In genomic region chr3:28467148-28467754, GRCm38 (mm10) we compare ENCODE assay signal across 18 mouse cellular contexts.
DNase-seq lines count a peak whose midpoint lies in the region; ATAC-seq and TF ChIP-seq lines count a peak whose summit lies in the region.
"Had no signal": no experiment of that assay in that cellular context is flagged by ENCODE, and none has a peak within 500 bp of the region (broad histone marks: within the 10 kb centered on the region; RNA-seq: fewer than 3 reads in every experiment).

No protein-coding gene starts in this region.

- no peak overlapping the region for H3K9ac ChIP-seq in forebrain, embryonic 15.5 days (replicated peaks)
- H3K9ac ChIP-seq: embryonic facial prominence, embryonic 15.5 days; heart, embryonic 13.5 days; liver, postnatal 0 days; neural tube, embryonic 13.5 days had no signal

- ATAC-seq in forebrain, embryonic 15.5 days (replicated peaks): peak; percentile 72
- ATAC-seq: liver, postnatal 0 days had no signal

- no peak for TF ChIP-seq CTCF in cortical plate, adult 2 months (IDR thresholded peaks at IDR 0.05; ENCODE audit: extremely low read depth, insufficient read depth, low read length)
- no peak for TF ChIP-seq CTCF in lung, adult 2 months (IDR thresholded peaks at IDR 0.05; ENCODE audit: insufficient read depth, low read length)

- H3K9me3 ChIP-seq in forebrain, embryonic 15.5 days: no peaks in the 10 kb centered on the region
- H3K9me3 ChIP-seq in forebrain, embryonic 10.5 days: no peaks in the 10 kb centered on the region
- H3K9me3 ChIP-seq: embryonic facial prominence, embryonic 15.5 days; heart, embryonic 13.5 days; midbrain, embryonic 10.5 days; neural tube, embryonic 13.5 days had no signal

- DNase-seq in forebrain, embryonic 10.5 days (ENCODE audit: extremely low spot score, low spot score): no peak
- peak; percentile 38 to 42 for DNase-seq in layer of hippocampus, adult 8-10 months (ENCODE audit: low spot score in 2 of 2)
- no peak for DNase-seq in layer of hippocampus, postnatal 10 days (ENCODE audit: low spot score in 2 of 2)
- DNase-seq in telencephalon, adult 2 months (ENCODE audit: low read depth, low spot score): peak; percentile 75
- DNase-seq in lung, adult 2 months: no peak
- DNase-seq: cerebellum, adult 9-10 months; heart, postnatal 4 days; liver; liver, postnatal 0 days; right cerebral cortex, postnatal 14 days; thymus, postnatal 36 days had no signal

- no peaks in the 10 kb centered on the region for H3K27me3 ChIP-seq in forebrain, embryonic 15.5 days
- no peaks in the 10 kb centered on the region for H3K27me3 ChIP-seq in forebrain, embryonic 10.5 days (ENCODE audit: poor library complexity, severe bottlenecking)
- H3K27me3 ChIP-seq: embryonic facial prominence, embryonic 15.5 days; heart, embryonic 13.5 days; neural tube, embryonic 13.5 days had no signal

- peak overlapping the region; percentile 68 for H3K27ac ChIP-seq in forebrain, embryonic 15.5 days (replicated peaks)
- H3K27ac ChIP-seq in forebrain, embryonic 10.5 days: no peak overlapping the region
- peak overlapping the region; percentile 62; the same call in 1 of the 2 replicates for H3K27ac ChIP-seq in cortical plate, adult 2 months (ENCODE audit: insufficient read depth, low read length)
- H3K27ac ChIP-seq: embryonic facial prominence, embryonic 15.5 days; heart, embryonic 13.5 days; midbrain, embryonic 10.5 days; neural tube, embryonic 13.5 days; stomach, postnatal 0 days had no signal

- H3K4me2 ChIP-seq in forebrain, embryonic 15.5 days (replicated peaks): no peak overlapping the region
- H3K4me2 ChIP-seq: embryonic facial prominence, embryonic 15.5 days; heart, embryonic 13.5 days; neural tube, embryonic 13.5 days had no signal

- no peak overlapping the region for H3K4me3 ChIP-seq in forebrain, embryonic 15.5 days
- no peak overlapping the region for H3K4me3 ChIP-seq in forebrain, embryonic 10.5 days
- H3K4me3 ChIP-seq in cortical plate, adult 2 months (ENCODE audit: insufficient read depth, low read length): no peak overlapping the region
- H3K4me3 ChIP-seq in lung, adult 2 months (replicated peaks; ENCODE audit: extremely low read depth, low read depth, low read length): no peak overlapping the region
- H3K4me3 ChIP-seq: embryonic facial prominence, embryonic 15.5 days; heart, embryonic 13.5 days; midbrain, embryonic 10.5 days; neural tube, embryonic 13.5 days had no signal

- no peaks in the 10 kb centered on the region for H3K36me3 ChIP-seq in forebrain, embryonic 15.5 days
- no peaks in the 10 kb centered on the region for H3K36me3 ChIP-seq in forebrain, embryonic 10.5 days (replicated peaks)
- H3K36me3 ChIP-seq: embryonic facial prominence, embryonic 15.5 days; heart, embryonic 13.5 days; midbrain, embryonic 10.5 days; neural tube, embryonic 13.5 days had no signal

- no peak for TF ChIP-seq POLR2A in cortical plate, adult 2 months (IDR thresholded peaks at IDR 0.05; ENCODE audit: extremely low read depth, insufficient read depth, low read length)
- TF ChIP-seq POLR2A in lung, adult 2 months (IDR thresholded peaks at IDR 0.05; ENCODE audit: borderline replicate concordance, extremely low read depth, low read depth, low read length): no peak

- H3K4me1 ChIP-seq in forebrain, embryonic 15.5 days: peaks cover 17% of the 10 kb centered on the region
- H3K4me1 ChIP-seq in forebrain, embryonic 10.5 days: no peaks in the 10 kb centered on the region
- peaks cover 4% of the 10 kb centered on the region for H3K4me1 ChIP-seq in cortical plate, adult 2 months (ENCODE audit: control insufficient read depth, insufficient read depth, low read length)
- H3K4me1 ChIP-seq in lung, adult 2 months (ENCODE audit: control insufficient read depth, insufficient read depth, low read length): no peaks in the 10 kb centered on the region
- H3K4me1 ChIP-seq: midbrain, embryonic 10.5 days had no signal

- 48% methylated on average over 1 of the region's 1 CpGs for WGBS in forebrain, embryonic 15.5 days
- 73% methylated on average over 1 of the region's 1 CpGs for WGBS in forebrain, embryonic 10.5 days
- WGBS in lung, adult 2 months: 38% methylated on average over 1 of the region's 1 CpGs

Comparison
In these comparisons a context has a peak if more than half of its experiments do, and no peak if none do; other contexts are left out.
1. DNase-seq: peak in layer of hippocampus, adult 8-10 months (2 of 2) and telencephalon, adult 2 months (single experiment); none in forebrain, embryonic 10.5 days (single experiment), layer of hippocampus, postnatal 10 days (0 of 2) and lung, adult 2 months (single experiment).